Mouse (Mus musculus) cerebellum, adult (tissue): ENCODE results near the gene Snx11.
"Not testable (repeated sequence)": the region's sequence is repeated elsewhere in the genome, so short reads cannot be mapped to it uniquely, and the experiment has no call there.

Experiments used
- ATAC-seq: cut with Nextera tagmentation; 2 replicates; pipeline ENCODE4 v1.9.2; 2017; ENCODE audit warnings: mild to moderate bottlenecking, moderate library complexity, mixed read lengths; ENCODE audit not compliant: insufficient number of reproducible peaks, low FRiP score, low TSS enrichment

The Snx11 gene

DNA sequence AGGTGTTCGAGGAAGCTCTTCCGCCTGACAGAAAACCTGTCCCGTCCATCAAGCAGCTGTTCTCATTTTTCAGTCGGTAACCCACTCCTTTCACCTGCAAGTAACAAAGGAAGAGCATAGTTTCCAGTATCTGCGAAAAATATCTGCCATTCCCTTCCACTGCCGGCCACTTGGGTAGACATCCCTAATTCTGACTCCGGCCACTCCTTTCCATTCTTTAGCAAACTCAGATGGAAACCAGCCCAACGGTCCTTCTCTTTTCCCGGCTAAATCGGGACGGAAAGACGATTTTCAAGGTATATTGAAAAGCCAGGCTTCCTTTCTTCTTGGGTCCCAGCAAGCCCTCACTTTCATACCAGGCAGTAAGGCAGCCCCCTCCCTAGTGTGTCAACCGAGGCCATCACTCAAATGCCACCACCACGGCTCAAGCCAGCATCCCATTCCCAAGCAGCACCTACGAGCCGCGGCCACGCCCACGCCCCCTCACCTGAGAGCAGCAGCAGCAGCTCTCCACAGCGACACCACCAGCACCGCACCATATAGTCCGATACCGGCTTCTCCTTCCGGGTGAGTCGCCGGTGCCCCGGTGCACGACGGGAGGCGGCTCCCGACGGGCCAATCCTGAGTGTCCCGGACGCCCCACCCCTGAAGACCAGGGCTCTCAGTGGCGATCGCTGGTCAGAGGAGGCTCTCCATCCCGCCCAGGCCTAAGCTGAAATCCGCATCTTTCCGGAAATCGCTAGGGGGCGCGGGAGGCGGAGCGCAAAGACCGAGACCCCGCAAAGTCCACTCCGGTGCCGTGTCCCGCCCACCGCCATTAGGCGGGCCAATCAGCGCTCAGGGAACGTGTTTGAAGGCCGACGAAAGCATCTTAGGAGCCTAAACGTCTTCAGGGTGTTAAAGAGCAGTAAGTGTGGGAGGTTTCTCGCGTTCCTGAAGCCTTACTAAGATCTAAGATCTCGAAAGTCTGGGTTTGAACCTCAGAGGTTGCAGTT, at the start of gene Snx11:
Gene Snx11 (minus strand): TSS at position 592 of the 995 bp plus-strand sequence.
- ATAC-seq = peak; percentile 100

DNA sequence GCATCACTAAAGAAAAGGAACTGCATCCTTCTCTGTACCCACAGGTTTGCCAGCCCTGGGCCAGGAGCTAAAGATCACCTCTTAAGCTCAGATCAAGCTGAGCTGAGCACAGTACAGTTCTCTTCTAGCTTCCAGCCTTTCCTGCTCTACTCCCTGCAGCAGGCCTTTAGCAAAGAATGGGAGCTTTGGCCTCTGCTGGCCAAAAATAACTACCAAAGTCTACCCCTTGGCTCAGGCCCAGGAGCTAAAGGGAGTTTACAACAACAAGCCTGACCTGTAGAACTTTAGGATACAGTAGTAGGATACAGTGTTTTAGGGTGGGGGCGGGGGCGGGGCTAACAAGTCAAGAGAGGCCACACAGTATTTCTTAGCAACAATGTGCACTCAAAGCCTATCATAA, 49.1 kb upstream of the Snx11 start:
- no peak for ATAC-seq

DNA sequence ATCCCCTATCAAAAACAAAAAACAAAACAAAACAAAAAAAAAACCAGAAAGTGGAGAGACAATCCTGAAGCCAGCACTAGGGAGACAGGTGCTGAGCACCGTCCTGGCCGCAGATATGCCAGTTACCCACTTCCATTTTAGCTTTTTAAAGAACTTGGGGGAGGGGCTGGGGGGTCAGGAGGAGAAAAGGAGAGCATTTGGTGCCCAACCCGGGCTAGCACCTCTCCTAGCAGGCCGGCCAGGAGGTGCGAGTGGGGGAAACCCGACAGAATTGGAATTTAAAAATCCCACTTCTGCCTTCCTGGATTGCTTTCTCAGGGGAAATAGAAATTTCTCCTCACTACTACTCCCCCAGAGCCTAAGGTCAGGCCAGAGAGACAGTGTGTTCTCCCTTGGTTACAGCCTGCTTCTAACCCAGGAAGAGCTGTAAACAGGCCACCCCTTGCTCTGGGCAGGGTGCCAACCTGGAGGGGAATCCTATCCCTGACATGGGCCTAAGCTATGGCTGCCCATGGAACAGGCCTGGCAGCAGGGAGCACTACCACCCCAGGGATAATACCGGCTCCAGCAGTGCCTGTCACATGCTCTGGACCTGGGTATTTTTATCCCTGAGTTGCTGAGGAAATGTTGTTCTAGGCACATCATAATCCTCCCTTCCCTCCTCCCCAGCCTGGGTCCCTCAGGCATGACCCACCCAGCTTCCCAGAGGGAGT, 47.6 kb upstream of the Snx11 start:
- no peak for ATAC-seq

DNA sequence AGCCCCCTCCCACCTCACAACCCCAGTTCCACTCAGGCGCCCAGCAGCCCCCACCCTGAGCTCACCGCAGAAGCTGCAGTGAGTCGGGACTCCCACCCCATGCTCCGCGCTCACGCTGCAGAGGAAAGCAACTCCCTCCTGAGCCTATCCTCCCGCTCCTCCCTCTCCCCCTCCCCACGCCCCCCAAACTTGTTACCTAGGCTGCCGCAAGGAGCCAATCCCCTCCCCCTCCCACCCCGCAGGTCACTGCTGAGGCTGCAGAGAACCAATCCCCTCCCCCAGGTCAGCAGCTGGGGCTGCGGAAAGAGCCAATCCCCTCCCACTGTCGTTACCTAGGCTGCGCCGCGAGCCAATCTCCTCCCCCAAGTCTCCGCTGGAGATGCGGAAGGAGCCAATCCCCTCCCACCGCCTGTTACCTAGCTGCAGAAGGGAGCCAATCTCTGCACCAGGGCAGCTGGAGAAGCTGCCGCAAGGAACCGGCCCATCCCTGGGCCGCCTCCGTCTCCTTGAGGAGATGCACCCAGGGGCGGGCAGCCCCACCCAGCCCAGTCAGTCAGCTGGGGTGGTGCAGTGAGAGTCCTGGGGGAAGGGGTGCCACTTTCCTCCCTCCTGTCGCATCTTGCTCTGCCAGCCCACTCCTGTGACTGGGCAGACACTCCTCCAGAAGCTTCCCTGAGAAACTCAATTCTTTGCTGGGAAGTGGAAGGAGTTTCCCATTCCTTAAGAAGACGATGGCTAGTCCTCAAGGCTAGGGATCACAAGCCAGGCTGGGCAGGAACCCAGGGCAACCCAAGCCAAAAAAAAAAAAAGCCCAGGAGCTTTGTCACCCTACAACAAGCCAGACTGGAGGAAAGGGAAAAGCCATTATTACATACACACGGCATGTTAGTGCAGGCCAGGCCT, 46.8 kb upstream of the Snx11 start:
- ATAC-seq = peak; percentile 74

DNA sequence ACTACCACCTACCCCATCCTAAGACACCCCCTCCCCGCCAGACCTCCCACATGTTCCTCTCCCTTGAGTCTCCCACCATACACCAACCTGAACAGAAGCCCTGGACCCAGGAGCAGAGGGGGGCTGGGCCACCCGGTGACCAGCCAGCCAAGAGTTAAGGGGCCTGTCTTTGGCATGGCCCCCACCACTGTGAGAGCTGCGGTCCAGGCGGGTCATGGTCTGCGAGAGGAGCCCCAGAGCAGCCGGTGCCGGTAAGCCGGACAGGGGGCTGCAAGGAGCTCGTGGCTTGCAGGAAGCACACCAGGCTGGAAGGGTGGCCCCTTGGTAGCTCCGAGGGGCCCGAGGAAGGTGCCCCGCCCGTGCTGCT, 46.1 kb upstream of the Snx11 start:
- no peak for ATAC-seq

DNA sequence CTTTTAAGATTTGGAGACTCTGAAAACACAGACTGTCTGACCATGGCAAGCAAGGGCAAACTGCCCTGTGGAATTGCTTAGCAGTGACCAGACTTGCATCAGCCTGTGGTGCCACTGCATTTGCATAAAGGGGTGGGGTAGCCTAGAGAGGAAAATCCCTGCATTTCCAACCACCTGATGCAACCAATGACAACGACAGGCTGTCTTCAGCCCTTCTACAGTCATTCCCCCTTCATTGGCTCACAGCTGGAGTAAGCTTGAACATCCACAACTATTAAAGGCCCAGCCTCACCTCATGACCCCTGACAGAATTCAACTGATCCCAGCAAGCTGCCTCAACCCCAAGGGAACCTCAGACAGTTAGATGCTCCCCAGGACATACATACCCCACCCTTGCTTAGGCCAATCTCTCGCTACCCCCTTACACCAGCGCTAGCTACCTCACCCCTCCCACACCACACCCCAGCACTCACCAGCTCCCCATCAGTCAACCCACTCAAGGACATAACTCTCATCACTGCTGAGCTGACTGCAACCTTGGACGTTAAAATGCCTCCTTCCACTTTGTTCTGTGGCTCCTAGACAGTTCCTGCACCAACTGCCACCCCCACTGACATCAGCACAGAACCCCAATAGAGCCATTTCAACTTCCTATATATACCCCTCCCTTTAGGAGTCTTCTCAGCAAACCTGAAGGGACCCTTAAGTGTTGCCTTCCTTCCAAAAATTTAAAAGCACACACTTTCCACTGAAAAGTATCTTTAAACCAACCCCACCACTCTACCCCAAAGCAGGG, 45.5 kb upstream of the Snx11 start:
- ATAC-seq = no peak

DNA sequence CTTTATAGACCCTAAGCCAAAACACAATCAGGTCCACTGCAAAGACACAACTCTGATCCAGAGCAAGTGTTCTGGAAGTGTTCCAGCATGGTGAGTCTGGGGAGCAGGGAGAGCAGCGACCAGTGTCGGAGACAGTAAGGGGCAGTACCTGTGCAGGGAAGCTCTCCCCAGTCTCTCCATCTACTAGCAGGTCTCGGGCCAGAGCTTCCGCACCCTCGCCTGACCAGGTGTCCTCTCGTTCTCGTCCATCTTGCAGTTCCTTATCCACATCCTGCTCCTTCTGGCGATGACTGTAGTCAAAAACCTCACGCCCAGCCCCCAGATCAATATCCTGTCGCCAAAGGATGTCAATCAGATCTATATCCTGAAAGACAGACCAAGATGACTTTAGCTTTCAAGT, 44.6 kb upstream of the Snx11 start:
- no peak for ATAC-seq

DNA sequence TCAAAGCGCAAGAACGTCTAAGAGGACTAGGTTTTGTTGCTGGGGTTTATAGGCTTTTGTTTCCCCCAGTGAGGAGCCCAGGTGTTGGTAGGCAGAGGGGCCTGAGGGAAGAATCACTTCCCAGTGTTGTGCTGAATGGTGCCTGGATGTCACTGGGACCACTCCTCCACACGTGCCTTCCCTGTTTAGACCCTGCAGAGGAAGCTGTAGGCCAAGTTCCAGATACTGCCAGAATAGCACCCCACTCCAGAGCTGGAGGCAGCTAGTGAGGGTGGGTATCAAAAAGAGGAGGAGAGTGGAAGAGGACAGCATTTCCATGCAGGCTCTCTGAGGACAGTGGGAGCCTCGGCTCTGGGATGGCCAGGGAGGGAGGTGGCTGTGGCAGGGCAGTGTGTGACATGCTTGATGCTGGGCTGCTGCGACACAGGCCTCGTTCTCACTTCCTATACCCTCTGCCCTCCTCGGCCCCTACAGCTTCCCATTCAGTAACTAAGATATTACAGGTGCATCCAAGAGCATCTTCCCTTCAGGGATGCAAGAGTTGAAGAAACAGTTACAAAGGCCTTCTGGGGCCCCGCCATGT, 40.9 kb upstream of the Snx11 start:
- ATAC-seq = no peak

DNA sequence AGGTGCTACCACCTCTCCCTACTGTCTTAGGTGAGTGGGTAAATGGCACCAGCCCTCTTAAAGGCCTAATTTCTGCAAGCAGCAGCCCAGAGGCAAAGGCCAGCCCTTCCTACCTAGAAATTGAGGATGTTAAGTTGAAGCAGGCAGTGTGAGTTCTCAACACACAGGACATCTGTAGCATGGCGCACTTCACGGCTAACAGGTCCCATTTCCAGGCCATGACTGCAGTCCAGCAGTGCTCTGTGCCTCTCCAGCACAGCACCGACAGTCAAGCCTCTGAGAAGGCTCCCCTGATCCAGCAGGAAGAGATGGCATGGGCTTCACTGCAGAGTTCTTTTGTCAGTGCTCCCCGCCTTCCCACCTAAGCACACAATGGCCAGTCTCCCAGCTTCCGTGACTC, 39.6 kb upstream of the Snx11 start:
- no peak for ATAC-seq

DNA sequence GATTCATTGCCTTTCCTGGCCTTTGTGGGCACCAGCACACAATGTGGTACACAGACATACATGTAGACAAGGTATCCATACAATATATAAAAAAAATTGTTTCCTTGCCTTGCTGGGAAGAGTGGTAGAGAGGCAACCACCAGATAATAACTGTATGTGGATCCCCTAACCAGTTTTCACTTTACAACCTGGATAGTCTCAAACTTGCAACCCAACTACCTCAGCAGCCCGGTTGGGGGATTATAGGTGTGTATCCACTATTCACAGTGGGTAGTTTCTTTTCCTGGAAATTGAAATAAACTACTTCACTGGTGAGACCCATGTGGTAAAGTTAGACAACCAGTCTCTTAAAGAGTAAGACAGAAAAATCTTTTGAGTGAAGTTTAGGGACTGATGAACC, 39.1 kb upstream of the Snx11 start:
- ATAC-seq = no peak

DNA sequence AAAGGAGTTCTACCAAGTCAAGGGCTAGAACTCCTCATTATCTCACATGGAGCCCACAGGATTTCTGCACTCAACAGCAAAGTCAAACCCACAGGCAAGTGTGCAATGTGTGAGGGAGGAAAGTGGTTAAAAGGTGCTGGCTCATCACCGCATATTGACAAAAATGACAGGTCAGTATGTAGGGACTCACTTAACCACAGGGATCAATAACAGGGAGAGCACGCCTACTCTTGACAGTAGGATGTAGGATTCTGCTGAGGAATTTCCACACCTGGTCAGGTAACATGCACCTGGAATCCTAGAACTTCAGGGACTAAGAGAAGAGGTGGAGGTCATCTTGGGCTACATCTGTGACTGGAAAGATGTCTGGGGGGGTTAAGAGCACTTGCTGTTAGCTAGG, 38.5 kb upstream of the Snx11 start:
- no peak for ATAC-seq

DNA sequence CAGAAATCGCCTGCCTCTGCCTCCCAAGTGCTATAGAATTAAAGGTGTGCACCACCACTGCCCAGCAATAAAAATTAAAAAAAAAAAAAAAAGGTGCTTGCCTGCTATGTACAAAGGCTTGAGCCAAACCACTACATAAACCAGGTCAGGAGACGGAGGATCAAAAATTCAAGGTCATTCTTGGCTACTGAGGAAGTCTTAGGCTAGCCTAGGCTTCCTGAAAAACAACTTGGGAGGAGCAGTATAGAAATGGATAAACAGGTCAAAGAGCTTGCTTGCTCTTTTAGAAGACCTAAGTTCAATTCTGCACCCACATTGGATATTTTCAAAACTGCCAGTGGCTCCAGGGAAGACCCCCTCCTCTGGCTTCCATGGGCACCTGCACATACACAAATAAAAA, 37.1 kb upstream of the Snx11 start:
- no peak for ATAC-seq

DNA sequence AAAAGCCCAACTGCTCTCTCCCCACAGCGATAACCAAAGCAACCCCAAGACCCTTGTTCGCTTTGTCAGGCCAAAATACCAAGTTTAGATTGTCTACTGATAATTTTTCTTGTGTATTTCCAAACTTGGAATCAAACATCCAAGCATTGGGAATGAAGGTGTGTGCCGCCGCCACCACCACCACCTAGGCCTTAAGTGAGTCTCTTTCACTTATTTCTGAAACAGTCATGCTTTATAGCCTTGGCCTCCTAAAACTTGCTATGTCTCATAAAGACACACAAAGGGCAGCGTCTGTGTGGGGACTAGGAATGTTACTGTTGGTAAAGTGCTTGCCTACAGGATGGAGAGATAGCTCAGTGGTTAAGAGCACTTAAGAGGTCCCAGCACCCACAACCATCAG, 36.6 kb upstream of the Snx11 start:
- no peak for ATAC-seq

DNA sequence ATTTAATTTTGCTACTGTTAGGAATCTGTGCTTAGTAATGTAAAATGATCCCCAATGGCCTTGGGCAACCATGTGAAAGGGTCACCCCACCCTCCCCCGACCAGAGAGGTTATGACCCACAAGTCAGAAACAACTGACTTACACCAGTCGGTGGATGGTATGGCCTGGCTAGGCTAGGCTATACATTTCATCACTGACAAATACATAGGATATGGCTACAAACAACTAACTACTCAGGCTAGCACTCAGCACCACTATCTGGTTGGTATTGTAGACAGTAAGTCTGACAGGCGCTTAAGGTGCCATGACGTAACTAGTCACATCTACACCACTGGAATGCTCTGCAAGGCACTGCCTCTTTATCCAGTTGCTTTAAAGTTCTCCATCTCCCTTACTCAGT, 36.1 kb upstream of the Snx11 start:
- ATAC-seq = no peak

DNA sequence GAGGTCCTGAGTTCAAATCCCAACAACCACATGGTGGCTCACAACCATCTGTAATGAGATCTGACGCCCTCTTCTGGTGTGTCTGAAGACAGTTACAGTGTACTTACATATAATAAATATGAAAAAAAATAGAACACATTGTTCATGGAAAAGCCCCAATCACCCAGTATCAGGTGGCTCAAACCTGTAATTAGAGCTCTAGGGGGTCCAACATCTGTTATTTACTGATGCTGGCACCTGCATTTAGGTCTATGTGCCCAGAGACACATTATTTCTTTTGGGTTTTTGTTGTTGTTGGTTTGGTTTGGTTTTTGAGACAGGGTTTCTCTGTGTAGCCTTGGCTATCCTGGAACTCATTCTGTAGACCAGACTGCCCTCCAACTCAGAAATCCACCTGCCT, 33.8 kb upstream of the Snx11 start:
- ATAC-seq = not testable (repeated sequence)

DNA sequence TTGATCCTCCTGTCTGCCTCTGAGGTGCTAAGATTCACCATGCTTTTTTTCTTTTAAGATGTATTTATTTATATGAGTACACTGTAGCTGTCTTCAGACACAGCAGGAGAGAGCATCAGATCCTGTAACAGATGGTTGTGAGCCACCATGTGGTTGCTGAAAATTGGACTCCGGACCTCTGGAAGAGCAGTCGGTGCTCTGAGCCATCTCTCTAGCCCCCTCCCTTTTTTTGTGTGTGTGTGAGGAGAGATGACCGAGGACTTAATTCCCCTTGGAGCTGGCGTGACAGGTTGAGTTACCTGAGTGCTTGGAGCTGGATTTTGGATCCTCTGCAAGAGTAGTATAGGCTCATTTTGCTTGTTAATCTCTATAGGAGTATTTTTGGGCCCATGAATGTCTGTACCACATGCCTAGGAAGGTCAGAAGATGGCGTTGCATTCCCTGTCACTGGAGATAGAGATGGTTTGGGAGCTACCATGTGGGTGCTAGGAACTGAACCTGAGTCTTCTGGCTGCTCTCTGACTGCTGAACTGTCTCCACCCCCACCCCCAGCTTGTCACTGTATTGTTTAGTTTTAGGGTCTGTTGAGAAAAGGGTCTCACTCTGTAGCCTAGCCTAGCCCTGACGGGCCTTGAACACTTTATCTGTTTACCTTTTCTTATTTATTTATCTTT, 32.3 kb upstream of the Snx11 start:
- ATAC-seq = no peak

DNA sequence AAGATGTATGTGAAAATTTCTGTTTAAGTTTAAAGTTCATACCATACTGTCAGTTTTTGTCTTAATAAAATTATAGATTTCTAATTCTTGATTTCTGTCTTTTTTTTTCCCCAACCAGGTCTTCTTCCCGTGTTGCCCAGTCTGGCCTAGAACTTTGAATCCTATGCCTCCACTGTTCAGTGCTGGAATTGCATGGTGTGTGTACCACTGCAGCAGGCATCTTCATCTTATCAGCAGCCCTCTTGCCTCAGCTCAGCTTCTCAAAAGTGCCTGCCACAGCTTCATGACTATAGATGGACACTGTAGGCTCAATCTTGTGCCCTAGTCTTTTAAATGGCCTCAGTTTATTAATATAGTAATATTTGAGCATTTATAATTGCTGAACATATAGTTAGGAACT, 30.7 kb upstream of the Snx11 start:
- ATAC-seq = no peak

DNA sequence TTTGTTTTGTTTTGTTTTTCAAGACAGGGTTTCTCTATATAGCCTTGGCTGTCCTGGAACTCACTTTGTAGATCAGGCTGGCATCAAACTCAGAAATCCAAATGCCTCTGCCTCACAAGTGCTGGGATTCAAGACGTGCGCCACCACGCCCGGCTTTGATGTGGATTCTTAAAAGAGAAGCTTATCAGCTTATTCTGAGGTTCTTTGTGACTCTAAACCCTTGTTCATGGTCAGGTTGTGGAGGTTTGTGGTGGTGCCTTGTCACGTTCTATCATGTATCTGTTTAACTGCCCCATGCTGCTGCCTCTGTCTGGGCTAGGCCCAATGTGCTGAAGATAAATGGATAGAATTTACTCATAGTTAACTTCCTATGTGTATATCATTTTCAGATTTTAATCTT, 28.2 kb upstream of the Snx11 start:
- no peak for ATAC-seq

DNA sequence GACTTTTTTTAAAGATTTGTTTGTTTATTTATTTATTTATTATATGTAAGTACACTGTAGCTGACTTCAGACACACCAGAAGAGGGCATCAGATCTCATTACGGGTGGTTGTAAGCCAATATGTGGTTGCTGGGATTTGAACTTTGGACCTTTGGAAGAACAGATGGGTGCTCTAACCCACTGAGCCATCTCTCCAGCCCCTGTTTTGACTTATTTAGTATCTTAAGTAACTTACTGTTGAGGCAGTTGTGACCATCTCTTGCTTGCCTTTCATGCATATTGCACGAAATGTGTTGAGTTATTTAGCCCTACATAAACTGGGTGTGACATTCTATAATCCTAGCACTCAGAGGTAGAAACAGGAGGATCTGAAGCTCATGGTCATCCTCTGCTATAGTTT, 22.2 kb upstream of the Snx11 start:
- no peak for ATAC-seq
